Mouse (Mus musculus) G1E (cell line): ENCODE measurements around the gene Hexim1.

Experiments
- CTCF ChIP-seq: IDR thresholded peaks from 2 replicates; pipeline ENCODE4 v1.5.1; 2012; ENCODE audit warnings: low read depth, low read length, inconsistent platforms, mixed read lengths
- GATA1 ChIP-seq: IDR thresholded peaks from 2 replicates; pipeline ENCODE4 v1.6.1; 2012; ENCODE audit warnings: borderline replicate concordance, low read length, inconsistent platforms, mixed read lengths
- GATA2 ChIP-seq: IDR thresholded peaks from 2 replicates; pipeline ENCODE4 v1.6.1; 2012; ENCODE audit warnings: low read depth, low read length, inconsistent platforms, borderline replicate concordance
- POLR2AphosphoS5 ChIP-seq: IDR thresholded peaks from 2 replicates; pipeline ENCODE4 v1.6.1; 2012; ENCODE audit warnings: low read depth, low read length, inconsistent platforms; ENCODE audit not compliant: insufficient replicate concordance
- TAL1 ChIP-seq: conservative IDR thresholded peaks from 2 replicates; pipeline ENCODE4 v1.6.1; 2012; ENCODE audit warnings: low read depth, low read length, inconsistent platforms, mixed read lengths

DNA sequence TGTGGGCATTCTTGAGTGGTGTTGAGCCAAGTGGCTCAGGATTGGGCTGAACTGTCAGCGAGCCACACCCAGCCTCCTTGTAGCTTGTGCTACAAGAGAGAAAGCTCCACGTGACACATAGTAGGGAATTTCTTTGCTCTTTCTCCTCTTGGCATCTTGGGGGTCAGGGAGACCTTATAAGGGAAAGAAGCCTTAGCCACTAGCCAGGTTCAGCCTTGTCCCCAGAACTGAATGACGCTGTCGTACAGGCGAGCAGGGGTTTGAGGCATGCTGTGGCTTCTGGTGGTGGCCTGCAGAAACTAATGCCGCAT is 49.0 kb upstream of the Hexim1 start:
- no peak for TF ChIP-seq CTCF
- no peak for TF ChIP-seq TAL1
- TF ChIP-seq POLR2AphosphoS5, result no peak
- no peak for TF ChIP-seq GATA1
- TF ChIP-seq GATA2, result no peak
